Mouse (Mus musculus): Measurements from ENCODE around the gene Gm21983. TPM values are rescaled to one million over a fixed set of nuclear protein-coding genes. Genes with fewer than 3 reads are reported as not detected.

Gm21983 gene
- not detected in 2 replicates for polyA plus RNA-seq (2021; fragmentation: Nextera tagmentation)
- long read RNA-seq, experiment 1 = 0 reads
- long read RNA-seq, experiment 2 = 0 reads

GRCm38 (mm10) chr7:27180837-27181695 lies at the start of gene Gm21983, which contains the start of gene Mia:
Gene Gm21983 (minus strand): TSS chr7:27181086.
Gene Mia (minus strand): TSS chr7:27181157.

GRCm38 (mm10) chr7:27228281-27228821 lies 47.5 kb upstream of the Gm21983 start, which contains the start of gene Itpkc:
Gene Itpkc (minus strand): TSS chr7:27228661.

GRCm38 (mm10) chr7:27195681-27196611 lies 15.1 kb upstream of the Gm21983 start, which contains the start of the genes BC024978 and Snrpa:
Gene BC024978 (plus strand): TSS chr7:27195781.
Gene Snrpa (minus strand): TSS chr7:27196271.

GRCm38 (mm10) chr7:27178324-27179216 lies 2.3 kb downstream of the Gm21983 start, which contains the start of gene Rab4b:
Gene Rab4b (minus strand): TSS chr7:27178896.

GRCm38 (mm10) chr7:27166614-27167474 lies 14.0 kb downstream of the Gm21983 start, which contains the start of gene Egln2:
Gene Egln2 (minus strand): TSS chr7:27166802.

GRCm38 (mm10) chr7:27153205-27153764 lies 27.6 kb downstream of the Gm21983 start, which contains the start of gene Cyp2t4:
Gene Cyp2t4 (plus strand): TSS chr7:27153714.

GRCm38 (mm10) chr7:27119676-27120075 lies 61.2 kb downstream of the Gm21983 start, which contains the start of gene Cyp2f2:
Gene Cyp2f2 (plus strand): TSS chr7:27119909.

Small RNAs within 50 kb of the gene (microRNA-seq; reads per million reads assigned to microRNA genes)
- gene Mir1191 (not detected), gene Mir3101 (0.64 reads per million)

Other genes starting within 250 kb of the Gm21983 start
- gene Cyp2a22, start 241.7 kb downstream of the Gm21983 start, polyA plus RNA-seq (2021; fragmentation: Nextera tagmentation) = not detected in 2 replicates
- not detected in 2 replicates for gene Cyp2a12, start 152.0 kb downstream of the Gm21983 start, polyA plus RNA-seq (2021; fragmentation: Nextera tagmentation)
- 0.30 TPM in 1 of 2 replicates, not detected in the other for gene Cyp2f2, start 61.2 kb downstream of the Gm21983 start, polyA plus RNA-seq (2021; fragmentation: Nextera tagmentation)
- gene Cyp2t4, start 27.4 kb downstream of the Gm21983 start, polyA plus RNA-seq (2021; fragmentation: Nextera tagmentation) = 0.08 TPM in 1 of 2 replicates, not detected in the other
- gene Egln2, start 14.3 kb downstream of the Gm21983 start, polyA plus RNA-seq (2021; fragmentation: Nextera tagmentation) = 70.9 and 81.1 TPM in 2 replicates
- 104 and 105 TPM in 2 replicates for gene Rab4b, start 2.2 kb downstream of the Gm21983 start, polyA plus RNA-seq (2021; fragmentation: Nextera tagmentation)
- gene Mia, start 71 bp upstream of the Gm21983 start, polyA plus RNA-seq (2021; fragmentation: Nextera tagmentation) = 24.4 and 64.8 TPM in 2 replicates
- gene BC024978, start 14.7 kb upstream of the Gm21983 start, polyA plus RNA-seq (2021; fragmentation: Nextera tagmentation) = 6.3 and 7.3 TPM in 2 replicates
- gene Snrpa, start 15.2 kb upstream of the Gm21983 start, polyA plus RNA-seq (2021; fragmentation: Nextera tagmentation) = 157 and 164 TPM in 2 replicates
- 0.89 and 0.93 TPM in 2 replicates for gene Itpkc, start 47.6 kb upstream of the Gm21983 start, polyA plus RNA-seq (2021; fragmentation: Nextera tagmentation)
- 11.0 and 11.7 TPM in 2 replicates for gene Coq8b, start 51.9 kb upstream of the Gm21983 start, polyA plus RNA-seq (2021; fragmentation: Nextera tagmentation)
- gene Numbl, start 77.3 kb upstream of the Gm21983 start, polyA plus RNA-seq (2021; fragmentation: Nextera tagmentation) = 8.9 and 9.6 TPM in 2 replicates
- 13.3 and 18.2 TPM in 2 replicates for gene Ltbp4, start 156.6 kb upstream of the Gm21983 start, polyA plus RNA-seq (2021; fragmentation: Nextera tagmentation)
- gene Shkbp1, start 174.9 kb upstream of the Gm21983 start, polyA plus RNA-seq (2021; fragmentation: Nextera tagmentation) = 2.9 and 3.8 TPM in 2 replicates
- gene Gm20479, start 176.3 kb upstream of the Gm21983 start, polyA plus RNA-seq (2021; fragmentation: Nextera tagmentation) = not detected in 2 replicates

All from layer of hippocampus, adult 6 months (tissue).